Mouse (Mus musculus) bone marrow, adult 2 months (tissue): ENCODE data around the gene Atl3.

Experiments
- CTCF ChIP-seq: fragments of 200-500 bp; IDR thresholded peaks from 2 replicates; pipeline ENCODE4 v1.5.1; 2011; ENCODE audit warnings: low read length, control low read depth; ENCODE audit not compliant: control insufficient read depth, insufficient read depth
- POLR2A ChIP-seq: fragments of 200-500 bp; IDR thresholded peaks from 2 replicates; pipeline ENCODE4 v1.6.1; 2011; ENCODE audit warnings: low read depth, mild to moderate bottlenecking, control low read depth, low read length, borderline replicate concordance; ENCODE audit not compliant: control insufficient read depth

GRCm38 (mm10) chr19:7481541-7482265 is 12.1 kb upstream of the Atl3 start:
- TF ChIP-seq CTCF (no peak), POLR2A (no peak)
